Mouse (Mus musculus): ENCODE data around the gene Disc1.

Gene Disc1

DNA sequence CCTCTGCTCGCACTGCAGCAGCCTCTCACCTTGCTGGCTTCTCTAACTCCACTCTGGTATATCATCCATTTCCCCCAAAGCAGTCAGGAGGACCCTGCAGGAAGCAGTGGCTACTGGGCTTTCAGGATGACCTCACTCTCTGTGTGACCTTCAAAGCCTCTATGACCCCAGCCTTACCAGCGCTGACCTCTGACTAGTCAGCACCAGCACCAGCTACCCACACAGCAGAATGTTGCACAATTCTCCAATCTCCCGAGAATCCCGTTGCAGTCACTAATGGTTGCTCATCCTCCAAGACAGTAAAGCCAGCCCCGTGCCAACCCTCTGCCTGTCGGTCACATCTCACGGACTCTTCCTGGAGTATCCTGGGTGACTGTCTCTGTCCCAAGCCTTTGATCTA, 73.6 kb downstream of the Disc1 start:
- DNase-seq (ENCODE audit: low spot score in 2 of 2) = no peak

DNA sequence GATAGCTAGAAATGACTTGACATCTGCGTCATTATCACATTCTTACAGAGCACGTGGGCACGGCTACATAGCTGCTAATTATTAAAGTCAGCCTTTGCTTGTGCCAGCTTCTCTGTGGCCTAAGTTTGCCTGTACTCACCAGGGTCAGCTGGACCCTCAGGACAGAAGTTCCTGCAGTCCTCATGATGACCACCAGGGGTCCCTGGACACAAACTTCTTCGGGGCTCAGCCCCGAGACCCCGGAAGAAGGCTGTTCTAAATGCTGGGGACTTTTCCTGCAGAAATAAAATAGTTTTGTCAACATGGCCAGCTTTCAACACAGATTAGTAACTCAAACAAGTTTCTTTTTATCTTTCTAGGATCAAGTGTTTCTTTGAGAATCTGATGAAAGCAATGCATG, 74.3 kb downstream of the Disc1 start:
- DNase-seq (ENCODE audit: low spot score in 2 of 2) = peak in 1 of 2 experiments; percentile 12

DNA sequence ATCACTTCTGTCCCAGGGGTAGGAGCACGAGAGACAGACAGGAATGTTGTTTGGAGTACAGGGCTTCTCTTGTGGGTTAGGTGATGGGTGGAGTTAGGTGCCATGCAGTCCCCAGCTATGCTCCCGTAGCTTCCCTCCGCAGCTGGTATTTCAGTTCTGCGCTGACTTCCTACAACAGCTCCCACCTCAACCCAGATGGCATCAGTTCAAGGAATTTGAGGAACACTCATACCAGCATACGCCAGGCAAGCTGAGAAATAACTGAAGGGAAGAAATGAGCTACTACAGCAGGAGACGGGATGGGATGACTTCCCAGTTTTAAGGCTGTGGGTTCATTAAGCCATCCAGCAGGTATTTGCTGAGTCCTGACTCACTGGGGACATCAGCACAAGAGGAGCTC, 76.8 kb downstream of the Disc1 start:
- peak in 1 of 2 experiments; percentile 31 for DNase-seq (ENCODE audit: low spot score in 2 of 2)

DNA sequence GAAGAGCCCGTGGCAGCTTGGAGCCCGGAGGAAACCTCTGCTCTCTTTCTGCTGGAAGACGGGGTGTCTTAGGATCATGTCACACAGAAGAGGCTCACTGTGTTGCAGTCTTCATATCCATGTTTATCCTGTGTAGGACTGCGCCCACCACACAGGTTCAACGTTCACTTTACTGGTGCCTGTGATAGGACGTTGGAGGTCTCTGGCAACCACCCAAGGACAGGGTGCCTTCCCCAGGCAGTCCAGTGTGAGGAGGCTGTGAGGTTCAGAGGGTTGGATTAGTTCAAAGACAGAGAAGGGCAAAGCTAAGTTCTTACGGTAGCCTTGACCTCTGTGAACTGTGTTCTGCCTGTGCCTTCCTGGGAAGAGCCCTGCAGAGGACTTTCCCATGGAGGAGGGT, 77.3 kb downstream of the Disc1 start:
- no peak for DNase-seq (ENCODE audit: low spot score in 2 of 2)

DNA sequence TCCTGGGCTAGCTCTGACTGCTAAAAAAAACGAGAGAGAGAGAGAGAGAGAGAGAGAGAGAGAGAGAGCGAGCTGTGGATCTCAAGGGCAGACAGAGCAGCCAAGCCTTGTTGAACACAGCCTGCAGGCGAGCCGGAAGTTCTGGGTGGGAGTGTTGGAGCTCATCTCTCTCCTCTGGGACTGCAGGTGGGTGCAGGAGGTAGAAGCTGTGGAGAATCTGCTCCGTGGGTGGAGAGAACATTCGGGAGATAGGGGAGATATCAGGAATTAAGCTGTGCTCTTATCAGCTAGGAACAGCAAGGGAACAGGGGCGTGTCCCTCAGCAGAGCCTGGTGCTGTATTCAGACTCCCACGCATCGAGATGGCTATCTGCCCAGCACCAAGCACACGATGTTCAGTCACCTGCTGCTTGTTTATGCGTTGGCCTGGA, 79.7 kb downstream of the Disc1 start:
- peak; percentile 13 to 64 for DNase-seq (ENCODE audit: low spot score in 2 of 2)

DNA sequence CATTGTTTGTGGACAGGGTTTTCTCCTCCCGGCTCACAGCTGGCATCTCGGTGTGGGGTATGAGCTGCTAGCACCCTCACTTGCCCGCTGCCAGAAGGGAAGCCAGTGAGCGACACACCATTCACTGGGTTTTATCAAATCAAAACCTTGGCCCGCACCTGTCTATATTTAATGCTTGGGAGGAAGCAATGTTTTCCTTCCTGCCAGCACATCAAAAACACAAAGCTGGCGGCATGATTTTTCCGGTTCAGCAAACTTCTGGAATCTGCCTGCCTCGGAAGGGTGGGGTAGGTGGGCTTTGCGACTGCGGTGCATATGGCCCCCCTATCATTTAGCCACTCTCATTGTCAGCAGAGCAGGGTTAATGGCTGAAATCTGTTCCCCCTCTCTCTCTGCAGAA, 80.9 kb downstream of the Disc1 start:
- DNase-seq (ENCODE audit: low spot score in 2 of 2) = no peak

DNA sequence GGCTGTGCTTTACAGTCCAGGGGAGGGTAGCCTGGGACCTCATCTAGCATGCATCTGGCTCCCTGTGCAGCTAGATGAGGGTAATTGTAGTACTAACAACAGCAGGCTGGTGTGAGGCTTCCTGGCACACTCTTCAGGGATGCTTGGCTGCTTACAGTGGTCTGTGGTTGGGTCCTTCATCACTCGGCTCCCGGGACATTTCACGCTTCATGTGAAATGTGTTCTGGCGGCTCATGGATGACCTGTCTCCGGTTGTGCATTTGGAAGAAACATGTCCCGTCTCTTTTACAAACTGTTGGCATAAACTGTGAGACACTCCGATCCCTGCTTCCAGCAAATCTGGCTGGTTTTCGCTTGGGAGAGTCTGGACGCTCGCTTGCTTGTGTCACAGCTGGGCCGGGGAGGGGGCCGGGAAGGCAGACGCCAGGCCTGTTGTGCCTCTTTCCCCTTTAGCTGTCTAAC, 85.7 kb downstream of the Disc1 start:
- DNase-seq (ENCODE audit: low spot score in 2 of 2) = no peak

DNA sequence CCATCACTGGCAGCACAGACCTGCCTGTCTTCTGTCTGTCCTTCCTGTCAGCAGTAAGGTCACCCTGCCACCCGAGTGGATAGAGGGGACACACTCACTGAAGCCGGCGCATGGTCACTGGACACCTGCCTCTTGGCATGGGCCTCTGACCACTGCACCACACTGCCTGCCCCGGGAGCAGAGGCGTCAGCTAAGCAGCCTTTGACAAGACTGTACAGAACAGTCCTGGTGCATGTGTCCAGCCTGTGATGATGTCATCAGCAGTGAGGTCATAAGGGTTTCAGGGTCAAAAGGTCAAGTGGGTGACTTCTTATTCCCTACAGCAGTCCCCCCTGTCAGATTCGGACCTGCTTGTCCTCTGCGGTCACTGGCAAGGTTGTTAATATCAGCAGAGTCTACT, 87.0 kb downstream of the Disc1 start:
- no peak for DNase-seq (ENCODE audit: low spot score in 2 of 2)

DNA sequence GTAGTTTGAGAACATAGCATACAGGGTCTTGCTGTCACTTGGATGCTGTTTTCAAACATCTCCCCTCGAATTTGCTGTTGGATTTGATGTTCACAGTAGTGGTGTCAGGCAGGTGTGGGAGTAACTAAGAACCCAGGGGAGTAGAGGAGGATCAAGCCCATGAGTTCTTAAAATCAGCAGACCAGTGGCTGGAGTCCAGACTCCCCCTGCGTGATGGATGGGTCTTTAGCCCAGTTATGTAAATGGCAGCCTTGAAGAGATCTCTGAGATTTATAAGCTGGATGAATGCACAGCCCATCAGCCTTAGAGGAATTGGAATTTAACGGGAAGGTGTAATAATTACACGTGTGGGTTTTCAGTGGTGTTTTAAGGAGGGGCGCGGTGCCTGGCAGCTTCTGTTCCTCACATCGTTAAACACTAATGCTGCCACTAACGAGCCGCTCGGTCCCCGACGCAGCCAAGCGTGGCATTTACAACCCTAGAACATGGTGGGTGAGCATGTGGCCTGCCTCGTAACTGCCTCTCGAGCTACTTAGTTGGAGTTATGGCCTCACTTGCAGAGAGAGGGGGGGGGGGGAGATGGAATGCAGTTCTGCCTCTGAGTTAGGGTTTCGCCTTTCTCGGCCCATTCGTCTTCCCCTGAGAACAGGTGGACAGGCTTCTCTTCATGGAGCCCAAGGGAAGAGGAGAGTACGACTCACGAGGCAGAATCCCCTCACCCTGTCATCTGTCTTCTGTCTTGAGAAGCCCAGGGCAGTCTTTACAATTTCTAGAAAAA, 103.1 kb downstream of the Disc1 start:
- no peak for DNase-seq (ENCODE audit: low spot score in 2 of 2)

DNA sequence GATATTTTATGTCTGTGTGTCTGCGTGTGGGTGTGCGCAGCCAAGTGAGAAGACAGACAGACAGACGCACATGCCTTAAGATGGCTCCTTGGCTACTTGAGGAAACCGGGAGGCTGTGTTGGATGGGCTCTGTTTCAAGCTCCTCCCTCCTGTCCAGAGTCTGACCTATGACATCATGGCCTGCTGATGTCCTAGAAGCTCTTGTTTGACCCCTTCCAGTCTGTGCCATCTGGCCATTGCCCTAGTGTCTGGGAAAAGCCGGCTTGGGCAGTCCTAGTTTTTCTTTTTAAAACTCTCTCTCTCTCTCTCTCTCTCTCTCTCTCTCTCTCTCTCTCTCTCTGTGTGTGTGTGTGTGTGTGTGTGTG, 103.6 kb downstream of the Disc1 start:
- no peak for DNase-seq (ENCODE audit: low spot score in 2 of 2)

DNA sequence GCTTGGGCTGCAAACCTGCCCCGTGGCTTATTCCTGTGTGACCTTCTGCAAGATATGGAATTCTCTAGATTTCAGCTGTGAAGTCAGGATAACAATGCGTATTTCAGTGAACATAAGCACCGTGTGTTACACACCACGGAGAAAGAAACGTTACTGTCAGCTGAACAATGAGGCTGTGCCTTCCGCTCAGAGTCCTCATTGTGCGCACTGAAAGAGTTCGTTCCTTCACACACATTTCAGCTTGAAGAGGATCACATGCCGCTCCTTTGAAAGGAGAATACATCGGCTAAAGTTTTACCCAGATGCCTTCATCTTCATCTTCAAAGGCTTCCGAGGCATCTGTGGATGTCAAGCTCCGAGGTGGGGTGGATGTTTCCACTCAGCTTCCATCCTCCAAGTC, 105.4 kb downstream of the Disc1 start:
- DNase-seq (ENCODE audit: low spot score in 2 of 2) = no peak

DNA sequence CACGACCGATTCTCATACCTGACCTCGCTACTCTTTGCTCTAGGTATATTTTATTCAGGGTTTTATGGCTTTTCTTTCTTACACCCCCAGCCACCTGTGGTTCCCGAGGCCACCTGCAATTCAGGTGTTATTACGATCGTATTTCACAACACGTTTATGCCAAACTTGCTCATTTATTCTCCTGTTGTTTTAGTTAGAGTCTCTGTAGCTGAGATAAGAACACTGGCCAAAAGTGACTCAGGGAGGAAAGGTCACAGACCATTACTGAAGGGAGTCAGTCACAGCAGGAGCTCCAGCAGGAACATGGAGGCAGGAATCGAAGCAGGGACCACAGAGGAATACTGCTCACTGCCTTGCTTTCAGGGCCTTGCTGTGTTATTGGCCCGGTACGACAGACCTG, 109.5 kb downstream of the Disc1 start:
- no peak for DNase-seq (ENCODE audit: low spot score in 2 of 2)

DNA sequence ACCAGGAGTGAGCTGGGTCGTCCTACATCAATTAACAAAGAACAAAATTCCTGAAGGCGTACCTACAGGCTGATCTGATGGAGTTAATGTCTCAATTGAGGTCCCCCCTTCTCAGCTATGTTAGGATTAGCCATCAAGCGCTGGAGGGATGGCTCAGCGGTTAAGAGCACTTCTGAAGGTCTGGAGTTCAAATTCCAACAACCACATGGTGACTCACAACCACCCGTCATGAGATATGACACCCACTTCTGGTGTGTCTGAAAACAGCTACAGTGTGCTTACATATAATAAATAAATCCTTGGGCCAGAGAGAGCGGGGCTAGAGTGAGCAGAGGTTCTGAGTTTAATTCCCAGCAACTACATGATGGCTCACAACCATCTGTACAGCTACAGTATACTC, 109.9 kb downstream of the Disc1 start:
- DNase-seq (ENCODE audit: low spot score in 2 of 2) = no peak

DNA sequence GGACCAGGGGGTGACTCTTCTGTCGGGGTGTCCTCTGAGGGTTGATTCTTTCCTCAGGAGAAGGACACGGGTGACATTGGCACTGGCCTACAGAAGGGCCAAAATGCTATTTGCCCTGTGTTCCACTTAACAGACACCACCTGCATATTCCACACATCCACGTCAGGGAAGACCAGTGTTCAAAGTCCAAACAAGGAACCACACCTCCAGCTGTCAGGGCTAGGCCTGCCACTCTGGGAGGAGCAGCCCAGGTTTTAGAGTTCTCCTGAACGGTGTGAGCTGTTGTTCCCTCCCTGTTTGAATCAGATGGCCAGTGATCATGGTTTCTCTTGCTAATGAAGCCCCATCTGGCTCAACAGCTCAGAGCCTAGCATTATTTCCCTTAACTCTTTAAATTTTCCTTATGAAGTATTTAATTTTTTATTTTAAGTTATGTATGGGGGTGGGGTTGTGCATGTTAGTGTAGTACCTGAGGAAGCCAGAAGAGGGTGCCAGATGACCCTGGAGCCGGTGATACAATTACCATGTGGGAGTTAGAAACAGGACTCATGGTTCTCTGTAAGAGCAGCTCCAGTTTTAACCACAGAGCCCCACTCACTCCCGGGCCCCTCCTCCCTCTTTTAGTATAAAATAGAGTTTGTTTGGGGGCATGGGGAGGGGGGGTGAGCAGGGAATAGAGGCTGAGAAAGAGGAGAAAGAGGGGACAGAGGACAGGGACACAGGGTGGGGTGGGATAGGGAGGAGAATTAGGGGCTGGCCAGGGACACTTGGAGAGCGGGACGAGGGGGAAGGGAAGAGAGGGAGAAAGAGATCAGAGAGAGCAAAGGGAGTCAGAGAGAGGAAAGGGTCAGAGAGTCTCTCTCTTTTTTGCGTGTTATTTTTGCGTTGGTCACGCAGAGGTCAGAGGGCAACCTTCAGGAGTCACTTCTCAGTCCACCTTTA, 111.8 kb downstream of the Disc1 start:
- DNase-seq (ENCODE audit: low spot score in 2 of 2) = peak in 1 of 2 experiments; percentile 62

DNA sequence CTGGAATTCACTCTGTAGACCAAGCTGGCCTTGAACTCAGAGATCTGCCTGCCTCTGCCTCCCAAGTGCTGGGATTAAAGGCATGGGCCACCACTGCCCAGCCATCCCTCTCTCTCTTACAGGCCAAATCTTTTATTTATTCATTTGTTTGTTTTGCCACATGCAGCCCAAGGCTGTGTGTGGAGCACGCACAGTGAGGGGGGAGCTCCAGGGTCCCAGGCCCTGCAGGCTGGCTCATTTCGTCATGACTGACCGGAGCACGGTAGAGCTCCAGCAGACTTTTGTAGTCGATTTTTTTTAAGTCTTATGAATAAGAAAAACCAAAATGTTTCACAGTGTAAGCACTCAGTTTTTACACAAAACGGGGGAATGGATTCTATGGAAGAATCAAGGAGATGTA, 112.5 kb downstream of the Disc1 start:
- no peak for DNase-seq (ENCODE audit: low spot score in 2 of 2)

DNA sequence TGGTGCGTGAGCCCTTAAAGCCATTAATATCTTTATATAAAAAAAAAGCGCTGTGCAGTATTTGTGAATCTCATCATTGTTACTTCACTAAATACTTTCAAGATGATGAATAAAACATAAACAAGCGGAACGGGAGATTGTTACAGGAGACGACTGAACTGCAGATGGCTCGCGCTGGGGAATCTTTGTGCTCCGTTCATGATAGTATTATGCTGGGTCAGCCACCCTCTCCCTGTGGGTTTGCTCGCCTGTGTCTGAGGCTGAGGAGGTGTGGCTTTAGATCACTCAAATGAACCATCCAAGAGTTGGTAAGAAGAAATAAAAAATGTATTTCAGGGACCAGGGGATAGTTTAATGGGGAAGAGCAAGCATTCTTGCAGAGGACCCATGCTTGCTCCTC, 113.0 kb downstream of the Disc1 start:
- DNase-seq (ENCODE audit: low spot score in 2 of 2) = no peak

DNA sequence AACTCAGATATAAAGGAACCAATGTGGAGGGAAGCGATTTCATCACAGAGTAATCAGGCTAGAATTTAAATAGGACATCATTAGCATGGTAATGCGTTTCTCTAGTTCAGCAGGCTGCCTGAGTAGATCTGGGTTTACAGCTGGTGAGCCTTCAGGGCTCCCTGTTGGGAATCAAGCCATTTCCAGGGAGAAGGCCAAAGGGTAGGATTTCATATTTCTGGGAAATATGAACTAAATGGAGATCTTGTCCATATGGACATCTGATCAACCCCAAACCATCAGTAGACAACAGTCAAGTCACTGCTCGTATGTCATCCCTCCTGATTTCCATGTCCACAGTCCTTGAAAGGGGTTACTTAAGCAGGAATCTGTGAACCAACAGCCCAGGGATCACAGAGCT, 115.6 kb downstream of the Disc1 start:
- DNase-seq (ENCODE audit: low spot score in 2 of 2) = no peak

DNA sequence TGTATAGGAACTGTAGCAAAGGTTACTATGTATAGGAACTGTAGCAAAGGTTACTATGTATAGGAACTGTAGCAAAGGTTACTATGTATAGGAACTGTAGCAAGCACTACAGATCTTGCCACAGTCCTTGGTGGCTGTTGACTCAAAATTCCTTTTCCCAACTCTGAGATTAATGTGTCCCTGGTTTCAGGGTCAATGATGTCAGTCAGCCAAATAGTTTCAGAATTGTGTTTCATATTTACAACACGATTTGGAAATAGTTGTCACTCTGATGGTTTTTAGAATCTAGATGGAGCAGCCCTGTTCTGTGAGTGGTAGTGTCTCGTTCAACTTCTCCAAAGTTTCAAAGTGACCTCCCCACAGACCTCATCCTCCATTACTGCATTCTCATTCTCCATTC, 117.5 kb downstream of the Disc1 start:
- DNase-seq (ENCODE audit: low spot score in 2 of 2) = no peak

DNA sequence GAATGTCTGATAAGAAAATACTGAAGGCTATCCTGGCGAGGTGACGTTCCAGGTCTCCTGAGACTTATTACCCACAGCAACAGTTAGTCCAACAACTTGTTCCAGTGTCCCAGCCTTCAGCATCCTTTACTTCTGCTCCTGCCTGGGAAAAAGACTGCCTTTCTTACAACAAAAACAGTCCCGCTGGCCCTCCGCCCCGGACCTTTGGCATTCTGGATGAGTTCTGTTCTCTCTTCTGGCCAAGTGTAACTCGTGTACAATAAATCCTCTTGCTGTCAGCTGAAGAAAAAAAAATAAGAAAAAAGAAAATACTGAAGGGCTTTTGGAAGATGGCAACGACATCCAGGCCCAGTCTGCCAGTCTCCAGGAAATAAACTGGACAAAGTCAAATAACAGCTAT, 120.2 kb downstream of the Disc1 start:
- no peak for DNase-seq (ENCODE audit: low spot score in 2 of 2)

DNA sequence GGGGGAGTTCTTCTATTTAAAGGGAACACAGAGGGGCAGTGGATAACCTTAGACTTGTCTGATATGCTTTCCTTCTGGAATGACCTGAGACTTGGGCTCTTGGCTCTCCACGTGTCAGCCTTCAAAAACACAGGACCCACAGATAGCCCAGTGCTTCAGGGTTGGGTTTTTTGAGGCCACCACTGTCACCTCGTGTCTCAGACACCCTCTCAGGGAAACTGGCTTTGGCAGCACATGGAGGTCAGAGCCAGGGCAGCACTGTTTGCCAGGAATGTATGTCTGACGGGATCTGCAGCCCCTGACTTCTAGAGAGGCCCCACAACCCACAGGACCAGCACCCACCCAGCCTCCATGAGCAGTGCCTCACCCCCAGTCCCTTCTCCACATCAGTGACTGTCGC, 120.9 kb downstream of the Disc1 start:
- no peak for DNase-seq (ENCODE audit: low spot score in 2 of 2)

DNA sequence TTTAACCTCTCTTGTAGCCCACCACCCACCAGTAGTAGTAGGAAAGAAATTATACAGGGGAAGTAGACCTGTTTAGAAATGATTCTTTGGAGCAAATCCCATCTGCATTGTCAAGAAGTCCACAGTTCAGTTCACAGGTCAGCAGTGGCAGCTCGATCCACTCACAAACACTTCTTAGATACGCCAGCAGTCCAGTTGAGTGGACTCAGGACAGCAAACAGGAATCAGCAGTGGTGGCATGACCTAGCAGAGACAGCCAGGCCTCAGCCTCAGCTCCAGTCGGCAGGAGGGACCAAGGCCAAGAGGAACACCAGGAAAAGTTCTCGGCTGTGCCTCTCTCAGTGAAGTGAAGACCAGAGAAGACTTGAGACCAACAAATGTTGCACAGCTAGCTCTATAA, 121.7 kb downstream of the Disc1 start:
- DNase-seq (ENCODE audit: low spot score in 2 of 2) = no peak

DNA sequence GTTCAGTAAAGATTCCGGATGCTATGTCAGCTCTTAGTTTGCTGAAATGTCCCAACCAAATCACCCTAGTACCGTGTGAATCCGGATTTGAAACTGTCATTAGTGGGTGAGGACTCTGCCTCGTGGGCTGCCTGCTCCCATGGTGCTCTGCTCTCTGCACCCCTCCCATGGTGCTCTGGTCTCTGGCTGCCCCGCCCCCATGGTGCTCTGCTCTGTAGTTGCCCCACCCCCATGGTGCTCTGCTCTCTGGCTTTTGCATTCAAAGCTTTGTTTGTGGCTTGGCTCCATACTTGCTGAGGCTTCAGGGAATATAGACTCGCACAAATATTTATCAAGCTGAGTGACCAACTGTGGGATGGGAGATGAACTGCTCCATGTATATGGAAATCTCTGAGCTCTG, 123.1 kb downstream of the Disc1 start:
- DNase-seq (ENCODE audit: low spot score in 2 of 2) = no peak

DNA sequence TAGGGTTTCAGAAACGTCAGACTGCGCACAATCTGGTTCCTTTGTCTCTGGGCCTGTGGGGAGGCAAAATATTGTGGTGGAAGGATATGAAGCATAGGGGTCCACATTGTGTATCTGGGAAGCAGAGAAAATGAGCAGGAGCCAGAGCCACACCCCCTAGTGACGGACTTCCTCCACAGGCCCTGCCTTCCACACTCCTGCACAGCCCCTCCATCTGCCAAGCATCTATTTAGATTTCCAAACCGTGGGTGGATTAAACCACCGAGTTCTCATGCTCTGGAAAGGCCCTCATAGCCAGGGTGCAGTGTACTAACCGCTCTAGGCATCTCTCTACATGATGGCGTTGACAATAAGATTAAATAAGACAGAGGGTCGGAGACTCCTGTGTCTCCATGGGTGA, 124.0 kb downstream of the Disc1 start:
- no peak for DNase-seq (ENCODE audit: low spot score in 2 of 2)

Data from left cerebral cortex, adult 9 months (tissue).